Mouse (Mus musculus) WW6 (cell line): ENCODE measurements around the gene Cldn9.

Experiments used
- DNase-seq: peaks from one replicate; pipeline ENCODE4 v3.0.0-alpha.2; 2013; ENCODE audit warnings: low read depth, low spot score

Cldn9 gene

DNA sequence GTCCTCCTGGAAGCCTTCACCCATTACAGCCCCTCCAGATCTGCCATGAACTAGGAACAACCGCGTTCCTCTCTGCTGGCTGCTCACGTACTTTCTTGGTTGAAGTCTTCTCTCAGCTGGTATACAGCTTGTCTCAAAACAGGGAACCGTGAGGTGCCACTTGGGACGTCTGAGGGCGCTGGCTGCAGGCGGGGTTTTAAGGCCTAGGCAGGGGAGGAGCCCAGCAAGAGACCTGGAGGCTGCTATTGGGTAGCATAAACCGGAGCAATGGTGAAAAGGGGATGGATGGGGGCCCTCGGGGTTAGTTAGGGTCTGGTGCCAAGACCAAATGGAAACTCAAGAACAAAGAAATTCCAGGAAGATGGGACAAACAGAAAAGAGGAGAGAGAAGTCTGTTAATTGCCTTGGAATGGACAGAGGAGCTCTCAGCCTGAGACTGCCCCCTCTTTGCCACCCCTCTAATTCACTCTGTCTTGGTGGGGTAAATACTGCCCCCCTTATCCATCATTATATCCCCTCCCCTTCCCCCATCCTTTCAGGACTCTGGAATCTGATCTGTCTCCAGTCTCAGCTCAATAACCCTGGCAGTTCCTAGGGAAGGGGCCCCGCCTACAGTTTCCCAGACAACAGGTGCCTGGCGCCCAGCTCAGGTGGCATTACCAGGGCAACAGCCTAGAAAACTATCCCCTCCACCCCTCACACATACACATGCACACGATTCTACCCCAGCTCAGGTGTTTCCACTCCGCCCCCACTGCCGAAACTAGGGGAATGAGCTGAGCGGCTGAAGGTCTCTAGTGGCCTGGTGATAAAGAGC is at the start of gene Cldn9:
Gene Cldn9, minus strand, starts transcription at position 171 of the 817 bp plus-strand sequence.
- no peak for DNase-seq

DNA sequence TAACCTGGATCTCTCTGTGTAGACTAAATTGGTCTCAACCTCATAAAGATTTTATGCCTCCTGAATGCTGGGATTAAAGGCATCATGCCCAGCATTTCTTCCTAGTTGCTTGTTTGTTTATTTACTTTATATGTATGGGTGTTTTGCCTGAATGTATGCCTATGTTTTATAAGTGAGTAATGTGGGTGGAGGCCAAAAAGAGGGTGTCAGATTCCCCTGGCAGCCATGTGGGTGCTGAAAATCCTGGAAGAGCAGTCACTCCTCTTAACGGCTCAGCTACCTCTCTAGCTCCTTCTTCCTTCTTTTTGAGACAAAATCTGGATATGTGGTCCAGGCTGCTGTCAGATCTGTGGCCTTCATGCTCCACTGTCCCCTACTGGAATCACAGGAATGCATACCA is 46.6 kb upstream of the Cldn9 start:
- no peak for DNase-seq

DNA sequence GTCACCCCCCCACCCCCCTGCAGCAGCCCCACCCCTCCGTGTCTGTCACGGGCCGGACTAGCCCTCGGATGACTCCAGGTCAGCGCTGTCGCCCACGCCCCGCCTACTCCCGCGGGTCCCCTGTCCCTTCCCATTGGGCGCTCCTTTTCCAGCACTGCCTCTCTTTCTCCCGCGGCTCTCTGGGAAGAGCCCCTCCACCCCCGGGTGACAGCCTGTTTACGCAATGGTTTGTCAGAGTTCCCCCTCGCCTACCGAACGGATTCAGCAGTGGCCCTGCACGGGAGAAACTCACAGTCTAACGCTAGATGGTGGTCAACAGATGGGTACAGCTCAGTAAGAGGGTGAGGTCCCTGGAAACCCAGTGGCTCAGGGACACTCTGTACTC is 42.9 kb upstream of the Cldn9 start:
- DNase-seq: no peak

DNA sequence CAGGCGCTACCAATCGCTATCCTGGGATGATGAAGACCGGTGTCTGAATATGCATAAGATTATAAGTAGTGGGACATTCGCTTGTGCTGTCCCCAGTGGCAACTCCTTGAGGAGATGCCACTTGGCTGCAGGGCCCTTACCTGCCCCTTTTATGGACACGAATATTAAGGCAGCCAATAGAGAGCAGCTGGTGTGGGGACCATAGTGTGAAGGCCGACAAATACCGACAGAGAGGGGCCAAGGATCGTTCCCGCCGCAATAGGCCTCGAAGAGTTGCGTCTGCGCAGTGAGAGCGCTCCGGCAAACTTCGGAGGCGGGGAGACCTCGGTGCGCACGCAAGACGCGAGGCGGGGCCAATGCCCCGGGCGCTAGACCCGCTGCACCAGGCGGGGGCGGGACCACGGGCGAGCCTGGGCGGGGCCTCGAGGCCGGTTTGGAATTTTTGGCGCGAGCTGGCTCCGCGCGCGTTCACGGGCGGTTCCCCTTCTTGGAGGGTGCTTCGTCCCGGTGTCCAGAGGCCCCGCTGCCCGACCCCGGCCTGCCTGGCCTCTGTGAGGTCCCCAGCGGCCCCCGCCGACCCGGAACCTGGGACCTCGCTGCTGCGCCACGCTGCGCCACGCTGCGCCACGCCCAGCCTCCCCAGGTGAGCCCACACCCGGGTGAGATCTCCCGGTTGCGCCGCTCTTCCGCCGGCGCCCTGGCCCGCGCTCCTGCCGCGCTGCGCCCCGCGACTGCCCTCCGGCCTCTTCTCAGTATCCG is 42.4 kb upstream of the Cldn9 start, which contains the start of gene Pkmyt1:
Gene Pkmyt1, plus strand, starts transcription at position 338 of the 759 bp plus-strand sequence.
- DNase-seq: peak; percentile 82

DNA sequence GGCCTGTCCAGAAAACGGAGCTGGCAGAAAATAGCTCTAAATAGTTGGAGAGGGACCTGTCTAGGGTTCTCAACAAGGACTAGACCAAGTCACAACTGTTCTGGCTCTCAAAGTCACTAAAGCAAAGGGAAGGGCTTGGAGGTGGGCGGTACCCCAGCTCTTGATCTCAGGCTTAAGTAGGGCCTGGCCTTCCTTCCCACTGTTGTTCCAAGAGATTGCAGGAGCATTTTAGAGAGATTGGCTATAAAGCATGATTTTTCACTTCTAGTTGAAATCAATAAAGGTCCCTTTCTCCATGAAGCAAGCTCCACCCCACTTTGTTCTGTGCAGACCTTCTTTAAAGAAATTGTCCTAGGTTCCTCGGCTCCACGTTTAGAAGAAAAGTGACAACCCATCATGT is 41.7 kb upstream of the Cldn9 start:
- DNase-seq: no peak

DNA sequence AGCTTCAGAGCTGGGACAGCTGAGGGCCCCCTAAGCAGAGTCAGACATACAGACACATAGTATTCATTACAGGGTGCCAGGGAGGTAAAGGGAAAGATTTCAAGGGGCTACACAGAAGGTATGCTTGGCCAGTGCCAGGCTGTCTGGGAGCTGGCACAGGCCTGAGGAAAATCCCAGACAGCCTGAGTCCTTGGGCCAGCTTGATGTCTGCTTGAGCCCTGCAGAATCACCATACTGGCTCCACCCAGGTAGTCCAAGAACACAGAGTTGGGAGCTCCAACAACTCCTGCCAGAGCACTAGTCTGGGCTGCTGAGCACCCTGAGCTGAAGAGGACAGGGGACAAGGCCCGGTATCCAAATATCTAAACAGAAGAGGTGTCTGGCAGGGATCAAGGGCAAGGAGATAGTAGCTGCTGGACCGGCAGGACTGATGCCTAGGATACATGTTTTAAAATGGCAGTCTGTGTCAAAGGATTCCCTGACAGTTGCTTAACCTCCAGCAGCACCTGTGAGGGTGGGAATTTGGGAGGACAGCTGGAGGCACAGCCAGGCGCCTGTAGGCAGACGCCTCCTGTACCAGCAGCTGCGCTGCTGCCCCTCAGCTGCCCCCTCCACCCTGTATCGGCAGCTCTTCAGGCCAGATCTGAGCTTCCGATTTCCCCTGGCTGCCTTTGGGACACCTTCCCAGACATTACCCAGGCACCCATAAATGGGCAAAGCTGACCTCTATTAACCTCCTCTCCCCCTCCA is 38.7 kb upstream of the Cldn9 start, which contains the start of gene 1520401A03Rik:
Gene 1520401A03Rik, minus strand, starts transcription at position 408 of the 750 bp plus-strand sequence.
- no peak for DNase-seq

DNA sequence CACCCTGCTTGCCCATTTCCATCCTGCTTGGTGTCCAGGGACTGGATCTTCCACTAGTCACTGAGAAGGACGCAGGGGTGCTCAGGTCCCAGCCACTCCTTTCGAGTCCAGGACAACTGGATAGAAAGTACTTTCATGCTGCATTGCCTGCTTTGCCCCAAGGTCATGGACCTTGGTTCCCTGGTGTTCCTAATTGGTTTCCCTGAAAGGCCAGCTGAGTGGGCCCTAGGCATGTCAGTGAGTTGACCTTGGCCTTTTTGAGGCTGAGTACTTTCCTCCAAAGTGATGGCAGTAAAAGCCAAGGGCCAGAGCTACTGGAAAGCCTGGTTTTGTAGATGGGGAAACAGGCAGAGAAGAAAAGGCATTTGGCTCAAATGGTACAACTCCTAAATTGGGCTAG is 38.1 kb upstream of the Cldn9 start:
- no peak for DNase-seq

DNA sequence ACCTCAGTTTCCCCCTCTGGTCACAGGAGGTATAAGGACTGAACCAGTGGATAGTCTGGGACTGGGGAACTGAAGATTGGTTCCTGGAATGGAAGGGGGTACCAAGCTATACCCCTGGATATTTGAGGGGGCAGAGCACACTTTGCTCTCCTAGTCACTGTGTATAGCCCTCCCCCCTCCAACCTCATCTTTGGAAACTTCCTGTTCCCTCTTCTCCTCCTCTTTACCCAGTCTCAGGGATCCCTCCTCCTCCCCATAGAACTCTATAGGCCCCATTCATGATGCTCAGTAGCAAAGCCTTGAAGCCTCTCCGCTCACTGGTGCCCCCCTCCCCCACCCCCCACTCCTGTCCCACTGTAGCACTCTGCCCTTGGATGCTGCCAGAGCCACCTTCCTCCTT is 35.6 kb upstream of the Cldn9 start:
- DNase-seq: no peak

DNA sequence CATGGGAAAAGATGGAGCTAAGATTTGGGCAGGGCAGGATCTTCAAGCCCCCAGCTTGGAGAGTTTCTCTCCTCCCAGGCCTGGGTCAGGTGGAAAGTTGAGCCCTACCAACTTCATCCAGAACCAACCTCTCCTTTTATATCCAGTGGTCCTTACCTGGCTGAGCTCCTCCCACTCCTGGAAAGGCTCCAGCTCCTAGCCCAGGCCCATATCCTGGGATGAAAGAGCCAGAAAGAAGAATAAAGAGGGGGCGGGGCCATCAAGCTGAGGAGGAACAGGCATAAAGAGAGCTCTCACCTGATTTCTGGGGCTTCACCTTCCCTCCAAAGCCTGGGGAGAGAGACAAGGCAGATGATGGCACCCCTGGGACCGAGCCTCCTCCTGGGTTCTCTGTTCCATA is 33.2 kb upstream of the Cldn9 start:
- DNase-seq: no peak

DNA sequence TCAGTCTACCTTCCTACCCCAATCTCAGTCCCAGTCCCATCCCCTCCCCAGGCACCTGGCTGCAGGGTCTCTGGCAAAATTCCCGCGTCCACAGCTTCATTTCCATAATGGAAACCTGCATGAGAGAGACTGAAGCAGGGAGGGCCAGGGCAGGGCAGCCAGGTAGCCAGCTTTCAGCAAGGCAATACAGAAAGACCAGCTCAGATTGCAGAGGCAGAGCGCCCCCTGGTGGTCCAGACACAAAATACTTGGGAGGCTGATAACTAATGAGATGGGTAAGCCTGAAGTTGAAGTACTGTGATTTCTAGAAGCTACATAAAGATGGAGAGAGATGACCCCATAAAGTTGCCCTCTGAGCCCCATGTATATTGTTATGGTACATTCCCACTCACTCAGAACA is 22.4 kb upstream of the Cldn9 start:
- no peak for DNase-seq

DNA sequence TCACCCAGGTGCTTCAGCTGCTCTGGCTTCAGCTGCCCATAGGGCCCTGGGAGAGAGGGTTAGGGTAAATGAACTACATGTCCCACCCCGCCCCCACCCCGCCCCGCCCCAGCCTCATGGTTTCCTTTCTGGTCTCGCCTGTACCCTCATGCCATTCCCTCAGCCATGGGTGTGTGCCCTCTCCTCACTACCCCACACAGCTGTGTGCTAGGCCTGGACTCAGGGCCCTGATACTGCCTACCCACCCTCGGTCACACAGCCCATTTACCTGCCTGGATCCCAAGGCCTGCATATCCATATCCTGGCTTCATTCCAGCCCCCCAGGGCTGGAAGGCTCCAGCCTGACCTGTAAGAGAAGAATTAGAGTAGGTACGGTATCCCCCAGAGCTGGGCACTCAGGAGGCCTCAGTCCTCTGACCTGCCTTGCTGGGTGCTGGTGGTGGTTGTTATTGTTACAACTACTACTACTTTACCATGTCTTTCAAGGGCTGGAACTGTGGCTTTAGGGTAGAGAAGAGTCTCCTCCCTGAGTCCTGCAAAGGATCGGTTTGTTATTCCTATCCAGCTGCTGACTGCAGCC is 21.8 kb upstream of the Cldn9 start:
- no peak for DNase-seq

DNA sequence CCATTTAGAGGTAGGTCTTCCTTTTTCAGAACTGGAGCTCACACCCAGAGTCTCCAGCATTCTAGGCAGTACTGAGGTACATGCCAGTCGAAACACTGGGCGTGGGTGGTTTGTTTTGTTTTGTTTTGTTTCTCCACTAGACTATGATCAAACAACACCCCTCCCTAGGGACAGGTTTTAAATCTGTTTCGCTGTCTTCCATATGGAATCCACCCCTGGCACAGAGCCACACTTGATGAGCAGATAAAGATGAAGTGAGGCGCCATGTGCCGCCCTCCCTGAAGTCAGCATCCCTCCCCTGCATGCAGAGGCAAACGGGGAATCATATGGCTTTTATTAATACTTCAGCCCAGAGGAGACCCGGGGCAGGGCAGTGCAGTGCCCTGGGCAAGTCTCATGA is 20.9 kb upstream of the Cldn9 start:
- DNase-seq: no peak

DNA sequence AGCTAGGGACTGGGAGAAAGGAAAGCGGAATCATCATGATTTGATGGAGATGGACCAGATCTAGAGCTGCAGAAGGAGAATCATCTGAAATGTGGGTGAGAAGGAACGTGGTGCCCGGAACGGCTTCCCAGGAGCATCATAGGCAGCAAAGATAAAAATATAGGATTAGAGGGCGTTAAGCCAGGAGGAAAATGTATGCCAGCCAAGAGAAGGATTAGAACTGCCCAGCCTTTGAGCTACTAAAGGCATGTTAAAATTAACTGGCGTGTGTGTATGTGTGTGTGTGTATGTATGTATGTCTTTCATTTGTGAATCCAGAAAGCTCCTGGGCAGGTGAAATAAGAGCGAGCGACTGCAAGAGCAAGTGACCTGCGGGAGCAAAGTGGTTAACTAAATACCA is 19.5 kb upstream of the Cldn9 start:
- DNase-seq: no peak

DNA sequence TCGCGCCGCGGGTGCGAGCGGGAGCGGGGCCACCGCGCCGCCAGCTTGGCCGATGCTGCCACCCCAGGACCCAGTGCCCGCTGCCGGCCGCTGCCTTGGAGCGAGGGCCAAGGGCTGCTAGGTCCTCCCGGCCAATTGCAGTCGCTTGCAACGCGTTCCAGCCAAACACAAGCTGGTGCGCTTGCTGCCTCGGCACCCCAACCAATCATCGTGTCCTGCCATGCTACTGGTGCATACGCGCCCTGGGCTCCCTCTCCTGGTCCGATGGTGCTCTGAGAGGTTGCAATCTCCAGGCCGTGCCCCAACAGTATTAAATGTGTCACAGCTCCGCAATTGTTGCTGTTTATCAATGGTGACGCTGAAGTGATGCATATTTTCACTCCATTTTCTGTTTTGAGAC is 16.3 kb upstream of the Cldn9 start:
- DNase-seq: peak; percentile 76

DNA sequence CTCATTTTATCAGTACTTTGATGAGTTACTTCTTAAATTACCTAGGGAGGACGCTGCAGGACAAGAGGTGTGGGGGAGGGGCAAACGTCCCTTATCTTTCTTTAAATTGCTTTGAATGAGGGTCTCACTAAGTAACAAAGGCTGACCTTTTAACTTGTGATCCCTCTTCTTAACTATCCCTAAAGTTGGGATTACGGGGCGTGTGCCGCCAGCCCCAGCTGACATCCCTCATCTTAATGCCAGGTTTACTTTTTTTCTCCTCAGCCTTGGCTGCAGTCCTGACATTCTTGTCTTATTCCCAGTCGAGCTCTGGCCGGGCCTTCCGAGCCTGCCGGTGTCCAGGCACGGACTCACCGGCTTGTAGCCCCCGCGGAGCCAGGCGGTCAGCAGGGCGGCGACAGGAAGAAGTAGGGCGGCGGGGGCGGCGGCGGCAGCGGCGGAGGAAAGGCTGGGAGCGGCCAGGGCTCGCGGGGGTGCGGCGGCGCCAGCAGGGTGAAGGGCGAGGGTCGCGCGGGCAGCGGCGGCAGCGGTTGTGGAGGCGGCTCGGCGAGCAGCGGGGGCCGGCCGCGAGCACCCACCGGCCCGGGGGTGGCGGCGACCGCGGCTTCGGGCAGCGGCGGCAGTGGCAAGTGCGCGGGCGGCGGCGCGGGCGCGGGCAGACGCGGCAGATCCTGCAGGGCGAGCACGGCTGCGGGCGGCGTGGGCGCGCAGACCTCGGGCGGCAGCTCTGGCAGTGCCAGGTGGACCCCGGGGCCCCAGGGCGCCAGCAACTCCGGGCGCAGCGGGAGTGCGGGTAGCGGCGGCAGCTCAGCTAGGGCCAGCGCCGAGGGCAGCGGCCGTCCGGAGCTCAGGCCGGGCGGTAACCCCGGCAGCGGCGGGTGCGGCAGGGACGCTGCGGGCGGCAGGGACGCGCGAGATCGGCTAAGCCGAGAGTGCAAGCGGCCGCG is 15.6 kb upstream of the Cldn9 start:
- no peak for DNase-seq

DNA sequence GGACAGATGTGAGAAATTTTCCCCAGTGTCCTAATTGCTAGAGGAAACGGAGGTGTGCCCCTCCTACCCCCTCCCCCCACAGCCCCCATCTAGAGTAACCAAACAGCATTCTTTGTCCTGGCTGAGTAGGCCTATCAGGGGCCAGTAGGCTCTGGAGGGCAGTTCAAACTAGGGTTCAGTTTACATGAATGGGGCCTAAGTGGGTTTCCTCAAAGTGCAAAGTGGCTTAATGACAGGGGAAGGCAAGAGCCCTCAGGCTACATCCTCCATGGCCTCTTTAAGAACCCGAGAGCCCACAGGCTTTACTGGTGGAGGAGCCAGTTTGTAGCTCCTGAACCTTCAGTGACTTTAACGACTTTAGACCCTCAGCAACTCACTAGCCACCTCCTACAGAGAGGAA is 12.0 kb upstream of the Cldn9 start:
- no peak for DNase-seq

DNA sequence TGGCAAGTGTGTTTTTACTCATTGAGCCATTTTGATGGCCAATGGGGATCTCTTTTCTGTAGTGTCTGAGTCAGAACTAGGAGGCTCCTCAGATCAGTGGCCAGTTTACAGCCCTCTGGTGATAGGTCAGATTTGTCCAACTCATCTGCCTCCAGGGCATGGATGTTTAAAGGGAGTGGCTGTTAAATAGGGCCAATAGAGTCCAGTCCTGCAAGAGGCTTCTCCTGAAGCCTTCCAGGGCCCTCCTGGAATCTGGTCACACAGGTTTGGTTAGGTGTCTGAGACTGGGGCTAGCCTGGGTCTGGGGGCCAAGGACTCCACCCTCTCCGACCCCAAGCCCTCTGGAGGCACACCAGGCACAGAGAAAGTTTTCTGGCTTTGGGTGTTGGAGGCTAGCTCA is 10.7 kb upstream of the Cldn9 start:
- no peak for DNase-seq

DNA sequence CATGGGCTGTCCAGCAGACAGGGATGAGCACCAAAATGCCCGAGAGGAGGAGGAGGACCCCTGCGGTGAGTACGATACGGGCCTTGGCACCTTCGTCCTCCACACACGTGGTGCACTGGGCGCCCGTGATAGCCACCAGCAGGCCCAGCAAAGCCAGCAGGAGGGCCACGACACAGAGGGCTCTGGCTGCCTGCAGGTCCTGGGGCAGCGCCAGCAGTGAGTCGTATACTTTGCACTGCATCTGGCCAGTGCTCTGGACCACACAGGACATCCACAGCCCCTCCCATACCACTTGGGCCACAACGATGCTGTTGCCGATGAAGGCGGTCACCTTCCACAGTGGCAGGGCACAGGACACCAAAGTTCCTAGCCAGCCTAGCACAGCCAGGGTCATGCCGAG is 600 bp downstream of the Cldn9 start:
- DNase-seq: no peak

DNA sequence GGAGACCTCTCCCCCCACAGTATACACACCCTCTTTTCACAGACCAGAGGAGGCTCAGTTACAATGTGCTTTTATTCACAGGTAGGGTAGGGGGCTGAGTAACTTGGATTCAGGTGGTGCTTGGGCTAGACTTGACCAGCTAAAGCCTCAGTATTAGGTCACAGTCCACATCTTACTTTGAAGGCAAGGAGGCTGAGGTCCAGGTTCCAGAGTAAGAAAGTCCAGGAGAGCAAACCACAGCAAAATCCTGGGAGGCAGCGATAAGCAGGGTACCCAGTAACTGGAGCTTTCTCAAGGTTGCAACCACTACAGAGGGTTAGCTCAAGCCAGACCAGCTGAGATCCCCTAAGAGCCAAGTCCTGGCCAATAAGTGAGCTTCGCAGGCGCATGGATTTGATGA is 1.3 kb downstream of the Cldn9 start:
- no peak for DNase-seq

DNA sequence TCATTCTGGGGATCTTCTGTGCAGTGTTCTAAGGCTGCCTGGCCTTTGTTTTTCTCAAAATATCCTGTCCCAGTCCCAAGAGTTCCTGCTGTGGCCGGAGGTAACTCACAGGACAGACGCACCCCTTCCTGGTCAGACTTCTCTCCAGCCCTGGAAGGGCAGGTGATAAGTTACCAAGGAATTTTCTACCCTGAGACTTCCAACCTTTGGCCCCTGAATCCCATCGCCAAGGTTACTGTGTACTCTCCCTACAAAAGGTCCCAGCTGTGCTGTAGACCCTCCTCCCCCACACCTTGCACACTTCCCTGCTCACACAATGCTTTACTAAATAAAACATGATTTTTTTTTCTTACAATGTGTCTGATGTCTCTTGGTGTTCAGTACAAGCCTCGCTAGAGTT is 1.7 kb downstream of the Cldn9 start:
- DNase-seq: no peak

DNA sequence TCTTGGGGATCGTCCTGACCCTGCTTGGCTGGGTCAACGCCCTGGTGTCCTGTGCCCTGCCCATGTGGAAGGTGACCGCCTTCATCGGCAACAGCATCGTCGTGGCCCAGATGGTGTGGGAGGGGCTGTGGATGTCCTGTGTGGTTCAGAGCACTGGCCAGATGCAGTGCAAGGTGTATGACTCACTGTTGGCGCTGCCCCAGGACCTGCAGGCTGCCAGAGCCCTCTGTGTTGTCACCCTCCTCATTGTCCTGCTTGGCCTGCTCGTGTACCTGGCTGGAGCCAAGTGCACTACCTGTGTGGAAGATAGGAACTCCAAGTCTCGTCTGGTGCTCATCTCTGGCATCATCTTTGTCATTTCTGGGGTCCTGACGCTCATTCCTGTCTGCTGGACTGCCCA is 2.7 kb downstream of the Cldn9 start:
- no peak for DNase-seq
